Mouse (Mus musculus): ENCODE data around the gene Hcn1.

Hcn1 gene

GRCm38 (mm10) chr13:117705997-117706396 lies 103.9 kb downstream of the Hcn1 start:
- WGBS, result 76% methylated on average over 3 of the region's 3 CpGs

- 42% methylated on average over 2 of the region's 2 CpGs for WGBS
These were observed 104.4 kb downstream of the Hcn1 start for GRCm38 (mm10) chr13:117706496-117706895.

- WGBS, result 67% methylated on average over 11 of the region's 11 CpGs
These were observed 105.0 kb downstream of the Hcn1 start for GRCm38 (mm10) chr13:117706986-117707738.

- 29% methylated on average over 4 of the region's 4 CpGs for WGBS
These were observed 120.0 kb downstream of the Hcn1 start for GRCm38 (mm10) chr13:117722090-117722489.

GRCm38 (mm10) chr13:117724083-117724482 lies 122.0 kb downstream of the Hcn1 start:
- 55% methylated on average over 3 of the region's 3 CpGs for WGBS

GRCm38 (mm10) chr13:117728393-117728792 lies 126.3 kb downstream of the Hcn1 start:
- 57% methylated on average over 2 of the region's 2 CpGs for WGBS

- 92% methylated on average over 3 of the region's 3 CpGs for WGBS
These were observed 142.3 kb downstream of the Hcn1 start for GRCm38 (mm10) chr13:117744451-117744850.

- WGBS, result 75% methylated on average over 3 of the region's 3 CpGs
These were observed 143.1 kb downstream of the Hcn1 start for GRCm38 (mm10) chr13:117745173-117745572.

- 26% methylated on average over 6 of the region's 6 CpGs for WGBS
These were observed 163.4 kb downstream of the Hcn1 start for GRCm38 (mm10) chr13:117765487-117765886.

GRCm38 (mm10) chr13:117785376-117785775 lies 183.3 kb downstream of the Hcn1 start:
- WGBS, result 80% methylated on average over 2 of the region's 2 CpGs

- WGBS, result 53% methylated on average over 1 of the region's 1 CpGs
These were observed 190.7 kb downstream of the Hcn1 start for GRCm38 (mm10) chr13:117792861-117793260.

GRCm38 (mm10) chr13:117827628-117828027 lies 225.5 kb downstream of the Hcn1 start:
- WGBS, result 50% methylated on average over 5 of the region's 5 CpGs

GRCm38 (mm10) chr13:117836658-117837057 lies 234.5 kb downstream of the Hcn1 start:
- 61% methylated on average over 1 of the region's 1 CpGs for WGBS

- 92% methylated on average over 7 of the region's 7 CpGs for WGBS
These were observed 236.1 kb downstream of the Hcn1 start for GRCm38 (mm10) chr13:117838264-117838663.

- 95% methylated on average over 2 of the region's 2 CpGs for WGBS
These were observed 245.2 kb downstream of the Hcn1 start for GRCm38 (mm10) chr13:117847290-117847689.

GRCm38 (mm10) chr13:117848757-117849156 lies 246.6 kb downstream of the Hcn1 start:
- WGBS, result 92% methylated on average over 4 of the region's 4 CpGs

GRCm38 (mm10) chr13:117851954-117852710 lies 250.0 kb downstream of the Hcn1 start:
- 56% methylated on average over 6 of the region's 6 CpGs for WGBS

- WGBS, result 87% methylated on average over 2 of the region's 2 CpGs
These were observed 250.6 kb downstream of the Hcn1 start for GRCm38 (mm10) chr13:117852711-117853051.

- 45% methylated on average over 3 of the region's 3 CpGs for WGBS
These were observed 256.3 kb downstream of the Hcn1 start for GRCm38 (mm10) chr13:117858416-117858815.

- 57% methylated on average over 8 of the region's 8 CpGs for WGBS
These were observed 275.7 kb downstream of the Hcn1 start for GRCm38 (mm10) chr13:117877787-117878186.

GRCm38 (mm10) chr13:117880471-117881225 lies 278.5 kb downstream of the Hcn1 start:
- WGBS, result 59% methylated on average over 4 of the region's 4 CpGs

- 70% methylated on average over 5 of the region's 5 CpGs for WGBS
These were observed 290.0 kb downstream of the Hcn1 start for GRCm38 (mm10) chr13:117892076-117892475.
